Mouse (Mus musculus) left cerebral cortex, adult 18-20 months (tissue): ENCODE measurements around the gene Uck2. TPM values are rescaled to one million over a fixed set of nuclear protein-coding genes. Genes with fewer than 3 reads are reported as not detected.

ENCODE experiments used
- DNase-seq, 2 experiments: peaks; one replicate each; pipeline ENCODE4 v3.0.0; 2021 to 2022; ENCODE audit warnings: low spot score in 2 of 2, mixed read lengths in 1 of 2
- total RNA-seq, 2 experiments: library from RNA; stranded (reverse); gene quantifications; 2 replicates each; pipeline ENCODE4 v1.2.3; 2021

Uck2 gene
- total RNA-seq, 2 experiments from 2014 or later, result 29.2 to 39.2 TPM

DNA sequence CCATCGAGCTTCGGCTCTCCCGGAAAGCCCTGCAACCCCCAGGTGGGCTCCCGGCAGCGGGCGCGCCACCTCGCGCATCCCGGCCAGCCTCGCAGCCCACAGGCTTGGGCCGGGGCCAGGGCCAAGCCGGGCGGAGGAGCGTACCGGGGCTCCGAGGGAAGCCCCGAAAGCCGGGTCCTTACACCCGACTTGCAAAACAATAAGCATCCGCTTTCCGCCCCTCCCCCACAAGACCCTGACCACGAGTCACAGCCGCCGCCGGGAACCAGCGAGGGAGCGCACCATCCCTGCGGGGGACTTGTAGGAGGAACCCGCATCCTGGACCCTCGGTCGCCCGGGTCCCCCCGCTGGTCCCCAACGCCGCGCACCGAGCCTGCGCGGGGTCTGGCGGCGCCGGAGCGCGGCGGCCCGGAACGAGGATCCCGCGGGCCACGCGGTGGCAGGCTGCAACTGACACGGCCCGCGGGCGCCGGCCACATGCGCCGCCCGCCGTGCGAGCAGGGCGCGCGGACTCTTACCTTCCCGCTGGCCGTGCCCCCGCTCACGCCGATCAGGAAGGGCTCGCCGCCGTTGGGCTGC is 773 bp downstream of the Uck2 start:
- peak; percentile 49 to 53 for DNase-seq

DNA sequence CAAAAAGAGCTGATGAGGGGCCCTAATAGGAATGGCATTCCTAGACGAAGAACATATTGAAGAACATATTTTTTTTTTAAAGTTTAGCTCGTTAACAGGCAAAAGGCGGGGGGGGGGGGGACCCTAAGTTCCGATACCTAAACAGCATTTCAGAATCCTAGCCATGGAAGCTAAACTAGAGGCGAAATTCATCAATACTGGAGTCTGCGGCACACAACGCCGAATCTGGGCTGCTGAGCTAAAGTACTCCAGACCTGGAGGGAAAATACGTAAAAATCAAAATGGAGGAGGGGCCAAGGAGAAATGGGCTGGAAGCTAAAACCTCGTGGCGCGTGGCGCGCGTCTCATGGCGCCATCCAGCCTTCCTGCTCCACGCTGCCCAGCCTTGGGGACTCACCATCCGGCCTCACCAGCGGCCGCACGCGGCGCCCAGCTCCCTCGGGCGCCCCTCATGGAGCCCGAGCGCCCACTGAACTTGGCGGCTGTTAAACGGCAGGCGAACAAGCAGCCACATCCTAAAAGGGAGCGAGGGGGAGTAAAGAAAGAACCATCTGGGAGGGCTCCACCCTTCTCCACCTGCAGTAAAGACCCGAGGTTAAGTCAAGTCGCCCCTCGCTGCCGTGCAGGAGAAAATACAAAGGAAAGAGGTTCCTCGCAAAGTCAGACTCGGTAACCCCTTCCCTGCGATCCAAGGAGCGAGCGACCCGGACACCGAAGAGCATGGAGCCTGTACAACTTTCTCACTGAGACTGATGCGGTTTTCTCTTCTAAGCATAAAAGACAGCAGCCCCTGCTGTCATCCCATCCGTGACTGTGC is 1.5 kb downstream of the Uck2 start:
- DNase-seq, result peak; percentile 52 to 68

DNA sequence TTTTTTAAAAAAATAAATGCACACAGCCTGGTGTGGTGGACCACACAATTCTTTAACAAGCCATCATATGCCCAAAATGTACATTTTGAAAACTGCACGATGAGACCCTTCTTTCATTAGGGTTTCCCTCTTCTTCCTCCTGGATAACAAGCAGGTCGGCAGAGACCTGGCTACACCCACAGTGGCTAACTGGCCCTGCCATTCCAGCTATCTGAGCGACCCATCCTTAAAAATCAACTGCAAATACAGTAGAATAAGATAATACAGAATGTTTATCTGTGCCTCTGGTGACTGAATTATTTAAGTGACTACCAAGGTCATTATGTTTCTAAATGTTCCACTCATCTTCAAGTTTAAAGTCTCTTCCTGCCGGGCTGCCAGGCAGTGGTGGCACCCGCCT is 2.4 kb downstream of the Uck2 start:
- no peak for DNase-seq

DNA sequence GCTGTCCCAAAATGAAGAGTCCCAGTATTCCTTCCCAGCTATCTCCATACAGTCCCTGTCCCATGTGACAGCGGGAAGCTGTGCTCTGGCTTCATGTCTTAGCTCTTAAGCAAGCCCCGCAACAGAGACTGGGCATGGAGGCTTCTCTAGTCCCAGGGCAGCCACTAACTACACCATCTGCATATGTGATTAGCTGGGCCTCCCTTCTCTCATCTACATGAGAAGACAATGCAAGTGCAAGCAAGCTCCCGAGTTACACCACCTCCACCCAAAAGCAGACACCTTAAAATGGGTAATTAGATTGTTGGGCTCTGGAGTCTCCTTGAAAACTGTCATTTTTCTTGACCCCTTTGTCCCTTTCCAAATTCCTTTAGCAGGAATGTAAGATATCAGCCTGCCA is 3.0 kb downstream of the Uck2 start:
- DNase-seq, result no peak

DNA sequence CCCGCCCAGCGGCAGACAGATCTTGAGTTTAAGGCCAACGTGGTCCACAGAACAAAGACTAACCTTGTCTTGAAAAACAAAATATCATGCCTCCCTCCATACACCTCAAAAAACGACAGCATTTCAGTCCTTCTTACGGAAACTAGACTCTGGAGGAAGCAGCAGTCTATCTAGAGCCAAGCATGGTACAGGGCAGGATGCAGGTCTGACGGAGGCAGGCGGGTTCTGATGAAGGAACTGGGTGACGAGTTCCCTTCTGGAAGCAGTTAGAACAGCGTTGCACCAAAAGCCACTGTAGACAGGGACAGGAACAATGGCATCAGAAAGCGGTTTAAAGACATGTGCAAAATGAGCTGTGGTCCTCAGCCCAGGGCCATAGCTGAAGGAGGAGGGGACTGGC is 5.1 kb downstream of the Uck2 start:
- no peak for DNase-seq

DNA sequence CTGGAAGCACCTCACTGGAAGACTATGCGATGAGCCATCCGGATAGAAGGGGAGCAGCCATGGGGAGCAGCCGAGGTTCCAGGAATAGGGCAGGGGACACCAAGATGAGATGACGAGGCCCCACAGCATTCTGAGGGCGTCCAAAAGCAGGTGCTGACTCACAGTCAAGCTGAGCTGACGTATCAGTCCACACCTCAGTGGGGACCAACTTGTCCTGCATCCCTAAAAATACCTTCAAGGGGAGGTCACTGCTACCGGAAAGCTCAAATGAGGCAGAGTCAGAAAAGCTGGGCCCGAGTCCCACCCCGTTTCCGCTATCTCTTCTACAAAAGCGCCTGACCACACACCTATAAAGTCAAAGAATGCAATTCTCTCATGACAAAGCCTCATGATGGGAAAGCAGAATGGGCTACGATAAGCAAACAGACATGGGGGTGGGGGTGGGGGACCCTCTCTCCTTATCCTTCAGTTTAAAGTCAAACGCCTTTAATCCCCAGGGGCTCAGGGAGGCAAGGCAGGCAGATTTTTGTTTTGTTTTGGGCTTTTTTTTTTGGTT is 5.9 kb downstream of the Uck2 start:
- no peak for DNase-seq

DNA sequence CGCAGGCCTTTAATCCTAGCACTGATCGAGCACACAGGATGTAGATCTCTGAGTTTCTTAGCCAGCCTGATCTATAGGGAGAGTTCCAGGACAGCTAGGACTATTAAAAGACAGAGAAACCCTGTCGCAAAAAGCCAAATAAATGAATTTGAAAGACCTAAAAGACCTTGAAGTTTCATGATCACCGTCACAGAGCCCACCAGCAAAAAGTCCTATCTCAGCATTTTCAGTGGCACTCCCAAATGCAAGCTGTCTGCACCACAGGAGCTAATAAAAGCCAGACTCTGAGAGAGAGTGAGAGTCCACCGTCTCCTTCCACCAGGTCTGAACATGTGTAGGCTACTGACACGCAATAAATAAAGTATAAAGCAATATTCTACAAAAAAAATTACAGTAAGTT is 6.7 kb downstream of the Uck2 start:
- no peak for DNase-seq

DNA sequence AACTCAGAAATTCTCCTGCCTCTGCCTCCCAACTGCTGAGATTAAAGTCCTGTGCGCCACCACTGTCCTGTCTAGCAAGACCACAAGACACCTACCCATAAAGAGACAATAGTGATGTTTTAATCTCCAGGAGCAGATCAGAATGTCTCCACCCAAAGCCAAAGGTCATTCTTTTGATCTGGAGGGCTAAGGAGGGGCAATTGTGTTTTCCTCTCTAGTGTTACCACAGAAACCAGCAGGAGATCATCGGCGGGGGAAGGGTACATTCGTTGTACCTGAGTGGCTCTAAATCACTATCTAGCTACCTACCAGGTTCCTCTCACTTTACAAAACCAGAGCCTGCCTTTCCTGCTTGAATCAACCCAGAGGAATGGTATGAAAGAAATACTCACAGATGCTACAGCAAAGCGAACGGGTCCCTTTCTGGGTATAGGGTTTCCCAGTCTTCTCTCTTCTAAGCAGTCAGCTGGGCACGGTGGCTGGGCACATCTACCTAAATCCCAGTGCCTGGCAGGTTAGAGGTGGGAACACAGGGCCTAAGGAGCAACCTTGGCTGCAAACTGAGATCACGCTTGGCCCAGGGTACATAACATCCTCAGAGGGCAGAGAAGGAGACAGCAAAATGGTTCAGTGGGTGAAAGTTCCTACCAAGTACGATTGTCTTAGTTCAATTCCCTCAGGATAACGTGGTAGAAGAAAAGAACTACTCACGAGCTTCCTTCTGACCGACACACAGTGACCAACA is 10.3 kb downstream of the Uck2 start:
- no peak for DNase-seq

DNA sequence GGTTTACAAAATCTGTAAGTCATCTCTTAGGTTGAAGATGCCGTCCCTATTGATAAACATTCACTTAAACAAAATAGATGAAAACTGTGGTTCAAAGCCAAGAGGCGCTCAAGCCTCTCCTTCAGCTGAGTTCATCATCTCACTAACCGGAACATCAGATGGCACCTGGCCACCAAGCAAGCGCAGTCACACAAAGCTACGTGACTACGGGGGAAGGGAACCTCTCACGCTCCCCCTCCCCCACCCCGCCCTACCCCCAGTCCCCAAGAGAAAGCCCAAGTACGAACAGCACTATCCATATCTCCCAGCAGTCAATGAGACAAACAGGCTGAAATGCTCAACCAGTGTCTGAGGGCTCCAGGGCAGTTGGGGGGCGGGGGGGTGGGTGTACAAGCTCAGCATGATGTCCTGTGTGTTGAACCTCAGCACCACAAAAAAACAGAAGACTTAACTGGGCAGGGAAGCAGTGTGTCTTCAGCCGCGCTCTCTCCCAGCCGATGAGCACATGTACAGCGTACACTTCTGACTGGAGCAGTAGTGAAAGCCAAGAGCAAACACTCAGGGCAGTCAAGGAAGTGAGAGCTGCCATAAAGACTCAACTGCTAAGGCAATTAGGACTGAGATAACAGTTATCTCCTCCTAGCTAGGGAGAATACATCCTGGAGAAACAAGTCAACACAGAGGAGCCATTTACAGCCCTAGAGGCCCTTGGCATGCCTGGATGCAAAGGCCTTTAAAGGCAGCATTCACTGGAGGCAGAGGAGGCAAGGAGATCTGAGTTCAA is 11.5 kb downstream of the Uck2 start:
- no peak for DNase-seq

DNA sequence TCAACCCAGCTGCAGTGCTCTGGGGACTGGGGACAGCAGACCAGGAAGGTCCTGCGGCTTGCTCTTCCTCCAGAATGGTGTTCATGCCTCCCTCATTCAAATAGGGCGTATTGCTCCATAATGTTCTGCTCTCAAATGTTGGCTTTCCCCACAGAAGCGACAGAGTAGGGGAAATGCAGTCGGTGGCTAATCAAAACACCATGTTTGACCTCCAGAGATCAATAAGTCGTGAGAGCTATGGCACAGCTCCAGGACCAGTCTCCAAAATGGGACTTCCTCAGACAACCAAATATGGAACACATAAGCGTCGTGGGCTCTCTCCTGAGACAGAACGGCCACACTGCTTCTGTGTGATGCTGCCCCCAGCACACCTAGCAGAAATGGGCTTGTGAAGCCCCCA is 13.3 kb downstream of the Uck2 start:
- no peak for DNase-seq

DNA sequence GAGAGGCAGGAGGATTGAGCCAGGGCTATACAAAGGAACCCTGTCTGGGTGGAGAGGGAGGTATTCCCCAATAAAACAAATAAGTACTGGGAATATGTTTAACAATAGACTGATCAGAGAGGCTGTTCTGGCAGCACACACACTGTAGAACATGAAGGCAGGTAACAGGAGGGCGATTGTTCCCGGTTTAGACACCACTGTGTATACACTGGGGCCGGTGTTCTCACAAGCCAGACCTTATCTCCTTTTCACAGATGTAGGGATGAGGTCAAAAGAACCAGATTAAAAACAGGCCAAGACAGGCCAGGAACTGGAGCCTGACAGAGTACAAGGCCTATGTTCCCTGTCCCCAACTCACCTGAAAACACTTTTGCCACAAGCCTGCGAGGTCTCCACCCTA is 13.8 kb downstream of the Uck2 start:
- no peak for DNase-seq

DNA sequence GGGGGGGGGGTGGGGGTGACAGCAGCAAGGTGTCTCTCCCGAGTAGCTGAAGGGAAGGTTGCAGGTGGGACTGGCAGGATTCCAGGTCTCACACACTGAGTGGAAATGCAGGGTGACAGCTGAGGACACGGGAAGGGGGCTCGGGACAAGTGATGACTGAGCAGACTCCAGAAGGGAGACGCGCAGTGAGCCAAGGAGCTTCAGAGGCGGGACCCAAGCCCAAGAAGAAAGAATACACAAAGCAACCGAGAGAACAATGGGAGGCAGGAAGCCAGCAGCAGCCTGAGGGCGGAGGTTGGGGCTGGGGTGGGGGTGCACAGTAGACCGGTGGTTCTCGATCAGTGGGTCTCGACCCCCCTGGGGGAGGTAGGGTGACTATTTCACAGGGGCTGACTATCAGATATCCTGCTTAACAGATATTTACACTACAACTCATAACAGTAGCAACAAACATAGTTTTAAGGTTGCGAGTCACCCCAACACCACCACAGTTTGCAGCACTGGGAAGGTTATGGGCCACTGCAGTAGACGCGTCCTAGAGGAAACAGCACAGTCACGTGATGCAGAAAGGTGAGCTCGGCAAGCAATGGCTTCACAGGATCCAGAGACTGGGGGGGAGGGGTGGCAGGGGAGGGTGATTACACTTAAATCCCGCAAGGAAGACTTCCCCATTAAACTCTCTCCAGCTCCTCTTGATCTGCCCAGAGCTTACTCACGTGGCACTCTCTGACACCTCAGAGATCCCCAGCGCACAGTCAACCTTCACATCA is 14.6 kb downstream of the Uck2 start:
- no peak for DNase-seq

DNA sequence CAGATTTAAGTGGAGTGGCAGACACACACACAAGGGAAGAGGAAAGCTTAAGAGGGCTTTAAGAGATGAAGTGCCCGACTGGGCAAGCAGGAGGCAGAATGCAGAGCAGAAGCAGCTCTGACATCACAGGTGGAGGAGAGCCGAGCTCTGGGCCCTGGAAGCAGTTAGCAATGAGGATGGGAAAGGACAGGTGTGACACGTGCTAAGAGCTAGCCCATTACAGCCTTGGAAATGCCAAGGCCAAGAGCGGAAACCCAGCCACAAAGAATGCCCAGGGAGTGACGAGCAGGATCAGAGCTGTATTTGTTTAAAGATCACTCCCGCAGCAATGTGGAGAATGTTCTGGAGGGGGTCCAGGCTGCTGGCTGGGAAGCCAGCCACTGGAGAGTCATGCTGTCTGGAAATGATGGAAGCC is 15.3 kb downstream of the Uck2 start:
- peak; percentile 59 to 76 for DNase-seq

DNA sequence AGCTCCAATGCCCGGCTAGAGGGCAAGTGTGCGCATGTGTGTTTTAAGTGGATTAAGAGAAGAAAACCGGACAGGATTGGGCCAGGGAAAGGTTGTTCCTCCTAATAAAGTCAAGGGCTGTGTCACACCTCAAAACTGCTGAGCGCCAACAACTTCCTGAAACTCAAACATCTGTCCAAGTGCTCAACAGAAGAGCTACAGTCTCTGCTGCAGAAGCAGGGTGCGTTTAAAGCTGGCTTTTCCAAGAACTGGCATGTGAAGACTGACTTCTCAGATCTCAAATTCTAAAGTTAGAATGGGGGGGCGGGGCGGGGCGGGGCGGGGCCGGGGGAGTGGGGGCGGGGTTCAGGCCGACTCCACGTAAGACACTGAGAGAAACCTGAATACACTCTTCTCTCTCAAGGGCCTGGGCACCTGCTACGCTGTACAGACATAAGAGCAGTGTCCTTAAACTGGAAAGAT is 15.7 kb downstream of the Uck2 start:
- DNase-seq, result no peak

DNA sequence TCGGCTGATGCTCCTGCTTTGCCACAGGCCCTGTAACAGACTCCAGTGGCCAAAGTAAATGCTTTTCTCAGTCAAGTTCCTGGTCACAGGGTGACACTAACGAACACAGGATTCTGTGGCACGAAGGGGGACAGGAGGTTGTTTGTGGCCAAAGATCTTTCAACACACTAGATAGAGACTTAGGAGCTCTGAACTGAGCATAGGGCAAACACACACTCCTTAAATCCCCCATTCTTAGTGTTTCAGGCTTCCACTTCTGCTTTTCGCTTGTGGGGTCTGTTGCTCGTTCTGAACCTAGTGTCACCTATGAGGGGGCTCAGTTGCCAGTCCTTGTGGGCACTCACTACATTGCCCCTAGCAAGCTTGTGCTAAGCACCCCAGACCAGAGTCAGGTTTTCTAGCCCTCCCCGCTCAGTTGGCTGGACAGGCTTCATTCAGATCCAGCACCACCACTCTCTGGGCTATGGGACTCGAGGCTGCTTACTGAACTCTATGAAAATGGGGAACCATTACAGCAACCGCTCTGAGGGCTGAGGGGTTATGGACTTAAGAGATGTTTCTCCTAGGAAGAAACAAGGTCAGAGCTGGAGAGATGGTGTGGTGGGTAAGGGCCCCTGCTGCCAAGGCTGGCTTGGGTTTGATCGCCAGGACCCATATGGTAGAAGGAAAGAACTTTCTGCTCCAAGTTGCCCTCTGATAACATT is 16.6 kb downstream of the Uck2 start:
- no peak for DNase-seq

DNA sequence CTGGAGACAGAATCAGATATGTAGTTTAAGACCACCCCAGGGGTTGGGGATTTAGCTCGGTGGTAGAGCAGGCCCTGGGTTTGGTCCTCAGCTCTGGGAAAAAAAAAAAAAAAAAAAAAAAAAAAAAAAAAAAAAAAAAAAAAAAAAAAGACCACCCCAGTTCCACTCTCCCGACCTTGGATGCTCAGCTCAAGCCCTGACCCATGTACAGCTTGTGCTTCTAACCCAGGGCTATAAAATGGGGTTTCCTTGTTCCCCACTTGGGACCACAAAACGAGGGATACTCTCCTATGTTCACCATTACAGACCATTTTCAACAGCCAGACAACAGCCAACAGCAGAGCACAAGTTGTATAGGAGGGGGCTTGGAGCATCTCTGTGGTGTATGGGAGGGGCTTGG is 18.4 kb downstream of the Uck2 start:
- DNase-seq, result no peak

DNA sequence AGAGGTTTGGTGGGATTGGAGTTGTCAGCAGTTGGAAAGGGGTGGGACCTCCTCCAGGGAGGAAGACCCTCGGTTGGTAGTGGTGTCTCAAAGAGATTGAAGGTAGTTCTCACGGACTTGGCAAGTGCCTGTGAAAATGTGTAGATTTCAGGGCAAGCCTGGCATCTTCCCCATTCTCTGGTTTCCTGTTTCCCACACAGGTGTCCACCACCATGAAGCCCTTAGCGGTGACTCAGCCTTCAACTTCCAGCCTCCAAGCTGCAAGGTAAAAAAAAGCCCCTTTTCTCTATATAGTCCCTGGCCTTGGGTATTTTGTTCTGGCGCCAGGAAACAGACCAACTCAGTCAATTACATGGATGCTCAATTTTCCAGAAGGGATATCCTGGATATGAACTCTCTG is 19.8 kb downstream of the Uck2 start:
- no peak for DNase-seq

DNA sequence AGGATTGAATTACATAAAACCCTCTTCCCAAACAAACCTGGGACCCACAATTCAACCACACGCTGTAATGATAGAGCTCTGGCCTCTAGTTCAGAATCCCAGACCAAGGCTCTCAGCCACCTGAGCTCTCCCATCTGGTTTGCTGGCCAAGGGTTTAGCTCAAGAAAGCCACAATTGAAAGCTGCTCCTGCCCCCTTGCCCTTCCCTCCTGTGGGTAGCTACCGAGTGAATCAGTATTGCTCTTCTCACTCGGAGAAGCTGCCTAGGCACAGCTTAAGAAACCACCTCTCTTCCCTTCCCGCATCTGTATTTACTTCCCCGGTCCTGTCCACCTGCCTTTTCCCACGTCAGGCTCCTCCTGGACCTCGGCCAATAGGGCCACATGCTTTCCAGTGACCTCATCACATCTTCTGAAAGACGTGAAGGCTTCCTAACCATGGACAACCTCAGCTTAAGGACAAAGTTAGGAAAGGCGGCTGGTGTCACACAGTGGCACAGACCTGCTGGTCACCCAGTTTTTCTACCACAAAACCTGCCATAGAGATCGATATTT is 22.6 kb downstream of the Uck2 start:
- DNase-seq, result no peak

DNA sequence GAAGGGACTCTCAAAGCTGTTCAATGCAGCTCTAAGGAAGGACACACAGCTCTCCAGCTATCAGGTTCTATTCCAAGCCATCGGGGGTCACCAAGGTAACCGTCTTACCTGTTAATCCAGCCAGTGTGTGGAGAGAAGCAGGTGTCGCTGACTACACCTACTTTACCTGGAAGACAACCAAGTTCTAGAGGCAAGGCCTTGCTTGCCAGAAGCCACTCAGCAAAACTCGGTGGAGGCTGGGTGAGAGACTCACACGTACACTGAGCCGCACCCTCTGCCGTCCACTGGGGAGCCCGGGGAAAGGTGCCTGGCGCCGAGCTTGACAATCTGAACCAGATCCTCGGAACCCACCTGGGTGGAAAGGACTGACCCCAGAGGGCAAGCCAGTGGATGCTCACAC is 23.4 kb downstream of the Uck2 start:
- DNase-seq, result no peak
